Mouse (Mus musculus): ENCODE data around the gene Vps54. TPM values are rescaled to one million over a fixed set of nuclear protein-coding genes. Genes with fewer than 3 reads are reported as not detected.

The Vps54 gene
- total RNA-seq, 4 experiments from 2014 or later, result 26.8 to 31.2 (median 28.0) TPM

DNA sequence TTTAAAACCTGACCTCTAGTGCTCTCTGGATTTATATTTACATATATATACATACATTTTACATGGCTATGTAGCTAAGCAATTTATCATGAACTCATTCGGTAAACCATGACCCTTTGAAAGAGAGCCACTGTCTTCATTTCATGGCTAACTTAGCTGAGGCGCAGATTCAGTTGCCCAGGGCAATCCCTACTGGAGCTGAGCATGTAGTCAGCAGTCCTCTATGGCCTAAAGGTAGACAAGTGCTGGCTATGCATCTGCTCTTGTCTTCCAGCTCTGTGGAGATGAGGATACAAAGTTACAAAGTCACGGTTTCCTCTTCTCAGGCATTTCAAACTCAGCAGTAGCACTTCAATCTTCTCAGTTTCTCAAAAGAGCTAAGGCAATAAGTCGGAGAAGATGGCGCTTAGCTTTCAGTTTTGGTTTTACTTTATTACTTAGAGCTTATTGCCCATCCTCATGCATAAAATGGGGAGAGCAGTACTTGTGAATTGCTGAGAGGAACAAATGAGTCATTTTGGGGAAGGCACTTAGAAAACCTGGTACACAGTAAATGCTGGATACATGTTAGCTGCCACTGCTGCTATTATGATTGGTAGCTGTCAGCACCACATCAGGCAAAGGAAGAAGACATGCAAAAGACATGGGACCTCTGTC lies 93.7 kb downstream of the Vps54 start:
- DNase-seq (ENCODE audit: low spot score in 2 of 2), result no peak

DNA sequence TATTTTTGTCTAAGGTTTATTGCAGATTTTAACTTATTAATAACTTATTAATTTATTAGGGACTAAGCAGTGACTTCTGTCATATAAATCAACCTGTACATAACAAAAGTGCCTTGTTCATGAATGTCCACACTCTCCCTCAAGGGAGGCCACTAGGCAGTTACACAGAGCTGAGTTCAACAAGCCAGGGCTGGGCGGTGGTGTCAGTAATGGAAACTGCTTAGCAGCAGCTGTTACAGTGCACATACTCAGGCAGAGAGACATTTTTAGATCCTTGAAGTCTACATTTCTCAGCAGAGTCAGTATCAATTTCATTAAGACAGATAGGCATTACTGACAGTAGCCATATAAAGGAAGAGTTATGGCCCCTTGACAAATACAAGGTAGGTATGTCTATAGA lies 98.8 kb downstream of the Vps54 start:
- DNase-seq (ENCODE audit: low spot score in 2 of 2), result no peak

DNA sequence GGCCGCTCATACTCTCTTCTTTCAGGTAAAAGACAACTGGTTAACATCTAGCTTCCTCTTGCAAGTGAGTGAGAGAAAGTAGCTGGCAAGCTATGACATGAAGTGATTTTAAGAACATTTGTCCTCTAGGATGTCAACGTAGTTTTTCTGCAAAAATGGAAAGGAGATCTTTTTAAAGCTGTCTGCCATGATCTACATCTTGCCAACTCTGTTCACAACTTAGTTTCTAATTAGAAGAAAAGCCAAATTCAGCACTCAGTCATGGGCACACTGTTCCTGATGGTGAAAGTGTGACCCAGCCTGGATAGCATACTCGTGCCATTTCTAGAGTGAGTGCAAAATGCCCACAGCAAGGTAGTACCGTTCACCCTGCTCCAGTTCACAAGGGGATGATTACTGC lies 100.0 kb downstream of the Vps54 start:
- DNase-seq (ENCODE audit: low spot score in 2 of 2), result no peak

DNA sequence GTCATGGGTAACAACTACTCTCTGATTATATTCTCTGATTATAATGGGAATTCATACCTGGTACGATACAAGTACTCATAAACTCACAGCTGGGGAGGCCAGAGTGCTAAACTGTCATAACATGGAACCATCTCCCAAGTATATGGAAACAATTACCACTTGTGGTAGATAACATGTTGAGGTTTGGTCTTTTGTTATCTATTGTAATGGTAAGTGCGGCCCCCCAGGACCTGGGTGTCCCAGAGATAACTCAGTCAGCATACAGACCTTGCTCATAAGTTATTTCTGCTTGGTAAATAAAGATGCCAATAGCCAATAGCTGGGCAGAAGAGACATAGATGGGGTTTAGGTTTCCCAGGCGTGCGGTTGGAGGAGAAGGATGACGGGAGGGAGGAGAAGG lies 104.4 kb downstream of the Vps54 start:
- no peak for DNase-seq (ENCODE audit: low spot score in 2 of 2)

DNA sequence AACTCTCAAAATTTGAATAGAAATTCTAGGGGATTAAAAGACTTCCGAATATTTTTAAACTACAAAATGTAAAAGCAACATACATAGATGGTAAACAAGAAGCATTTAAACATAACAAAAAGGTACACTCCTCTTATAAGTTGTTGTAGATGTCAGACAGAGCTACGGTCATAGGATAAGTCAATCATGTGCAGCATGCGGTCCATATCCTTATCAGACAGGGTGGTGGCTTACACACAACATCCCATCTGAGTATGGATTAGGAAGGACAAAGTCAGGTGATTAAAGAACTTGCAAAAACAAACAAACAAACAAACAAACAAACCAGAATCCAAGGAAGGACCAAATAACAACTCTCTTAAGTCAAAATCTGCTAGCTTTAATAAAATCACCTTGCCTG lies 106.9 kb downstream of the Vps54 start:
- no peak for DNase-seq (ENCODE audit: low spot score in 2 of 2)

DNA sequence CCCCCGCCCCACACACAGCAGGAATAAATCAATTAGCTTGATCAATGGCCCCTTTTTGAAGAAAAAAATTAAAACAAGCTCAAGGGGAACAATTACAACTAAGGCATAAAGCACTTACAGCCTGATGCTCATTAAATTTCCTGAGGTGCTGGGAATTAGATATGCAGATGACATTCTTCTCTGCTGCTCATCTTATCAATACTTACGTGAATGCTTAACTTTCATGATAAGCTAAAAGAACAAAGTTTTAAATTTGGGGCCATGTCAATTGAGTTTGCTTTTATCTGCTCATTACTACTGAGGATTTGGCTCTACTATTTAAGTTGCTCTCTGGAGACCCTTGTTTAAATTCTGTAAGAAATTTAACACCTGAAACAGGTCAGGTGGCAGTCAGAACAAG lies 109.8 kb downstream of the Vps54 start:
- DNase-seq (ENCODE audit: low spot score in 2 of 2), result no peak

DNA sequence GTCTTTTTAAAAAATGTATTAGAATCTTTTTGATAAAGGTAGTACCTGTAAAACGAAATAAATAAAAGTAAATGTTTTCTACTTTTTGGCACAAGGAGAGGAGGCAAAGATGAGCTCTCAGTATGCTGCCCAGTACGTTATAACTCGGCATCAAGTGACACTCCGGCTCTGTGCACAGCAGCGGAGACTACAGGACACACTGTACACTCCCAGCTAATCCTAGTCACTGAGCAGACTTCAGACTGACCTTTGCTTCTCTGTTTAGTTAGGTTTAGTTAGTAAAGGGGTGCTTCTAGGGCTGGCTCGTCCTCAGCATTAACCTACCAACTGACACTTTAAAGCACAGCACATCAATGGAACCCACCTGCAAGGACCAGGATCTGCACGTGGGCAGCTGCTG lies 112.2 kb downstream of the Vps54 start:
- DNase-seq (ENCODE audit: low spot score in 2 of 2), result no peak

DNA sequence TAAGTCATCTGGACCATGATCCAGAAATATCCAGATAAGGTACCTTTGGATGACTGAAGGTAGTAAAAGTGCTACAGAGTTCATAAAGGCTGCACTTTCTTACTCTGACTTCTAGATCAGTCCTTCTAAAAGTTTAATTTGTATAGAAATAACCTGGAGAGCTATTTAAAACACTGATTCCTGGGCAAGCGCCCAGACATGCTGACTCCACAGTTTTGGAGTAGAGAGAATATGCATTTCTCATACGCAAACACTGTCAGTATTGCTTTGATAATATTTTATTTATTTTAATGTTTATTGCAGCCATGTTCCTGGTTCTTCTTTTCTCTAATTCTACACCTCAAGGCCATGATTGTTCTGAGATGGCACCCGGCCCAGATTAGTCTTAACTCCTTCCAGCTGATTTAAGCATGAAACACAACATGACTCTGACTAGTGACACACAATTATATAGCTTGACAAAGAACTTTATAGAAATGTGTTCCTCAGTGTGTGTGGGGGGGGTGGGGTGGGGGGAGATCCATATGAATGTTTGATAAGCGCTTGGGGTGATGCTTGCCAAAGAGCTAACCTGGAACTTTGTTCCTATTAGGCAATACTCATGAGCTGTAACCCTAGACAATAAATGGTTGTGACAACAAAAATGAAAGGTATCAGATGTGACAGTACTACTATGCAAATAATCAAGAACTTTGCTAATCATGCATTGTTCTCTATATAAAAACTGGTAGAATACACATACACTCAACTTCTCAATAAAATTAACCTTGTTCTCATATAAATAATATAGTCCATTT lies 124.3 kb downstream of the Vps54 start:
- DNase-seq (ENCODE audit: low spot score in 2 of 2), result no peak

DNA sequence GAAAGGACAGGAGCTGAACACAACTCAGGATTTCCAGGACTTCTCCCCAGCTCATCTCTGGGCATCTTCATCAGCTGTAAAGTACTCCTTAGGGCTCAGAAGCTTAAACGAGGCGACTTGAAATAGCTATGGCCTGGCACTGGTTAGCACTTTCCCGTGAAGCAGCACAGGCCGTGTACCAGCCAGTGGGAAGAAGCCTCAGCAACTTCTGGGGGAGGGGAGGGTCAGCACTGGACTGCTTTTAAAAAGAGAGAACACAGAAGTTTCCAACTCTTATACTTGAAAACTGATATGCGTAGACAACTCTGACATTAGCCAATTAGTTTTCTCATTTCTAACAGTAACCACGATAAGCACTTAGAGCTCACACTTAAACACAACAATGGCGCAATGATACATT lies 129.4 kb downstream of the Vps54 start:
- no peak for DNase-seq (ENCODE audit: low spot score in 2 of 2)

DNA sequence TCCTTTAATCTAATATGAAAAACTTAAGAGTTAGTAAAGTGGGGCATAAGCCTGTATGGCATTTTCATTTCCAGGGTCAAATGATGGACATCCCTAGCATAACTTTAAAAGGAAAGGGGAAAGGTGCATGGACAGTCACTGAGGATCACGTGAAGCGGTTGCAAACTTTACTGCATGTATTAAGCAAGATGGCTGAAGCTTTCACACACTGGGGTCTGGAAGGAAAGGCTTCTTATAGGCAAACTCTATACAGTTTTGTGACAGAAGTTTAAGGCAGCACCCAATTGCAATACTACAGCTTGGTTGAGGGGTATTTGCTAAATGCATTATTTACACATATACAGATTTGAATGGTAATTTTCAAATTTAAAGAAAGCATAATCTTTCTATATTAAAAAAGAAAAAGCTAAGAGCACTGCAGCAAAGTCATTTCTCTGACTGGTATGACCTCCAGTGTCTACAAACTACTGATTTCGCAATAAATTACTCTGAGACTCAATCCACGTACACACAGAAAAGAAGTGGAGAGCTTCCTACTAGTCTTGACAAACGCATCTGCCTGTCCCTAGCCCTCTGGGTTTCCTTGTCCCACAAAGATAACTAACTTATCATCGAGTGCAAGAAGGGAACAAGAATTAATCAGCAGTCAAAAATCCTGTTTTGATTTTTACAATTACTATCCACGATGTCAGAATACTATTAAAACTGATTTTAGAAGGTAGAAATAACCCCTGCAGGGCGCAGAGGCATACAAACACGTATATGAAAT lies 130.4 kb downstream of the Vps54 start:
- no peak for DNase-seq (ENCODE audit: low spot score in 2 of 2)

DNA sequence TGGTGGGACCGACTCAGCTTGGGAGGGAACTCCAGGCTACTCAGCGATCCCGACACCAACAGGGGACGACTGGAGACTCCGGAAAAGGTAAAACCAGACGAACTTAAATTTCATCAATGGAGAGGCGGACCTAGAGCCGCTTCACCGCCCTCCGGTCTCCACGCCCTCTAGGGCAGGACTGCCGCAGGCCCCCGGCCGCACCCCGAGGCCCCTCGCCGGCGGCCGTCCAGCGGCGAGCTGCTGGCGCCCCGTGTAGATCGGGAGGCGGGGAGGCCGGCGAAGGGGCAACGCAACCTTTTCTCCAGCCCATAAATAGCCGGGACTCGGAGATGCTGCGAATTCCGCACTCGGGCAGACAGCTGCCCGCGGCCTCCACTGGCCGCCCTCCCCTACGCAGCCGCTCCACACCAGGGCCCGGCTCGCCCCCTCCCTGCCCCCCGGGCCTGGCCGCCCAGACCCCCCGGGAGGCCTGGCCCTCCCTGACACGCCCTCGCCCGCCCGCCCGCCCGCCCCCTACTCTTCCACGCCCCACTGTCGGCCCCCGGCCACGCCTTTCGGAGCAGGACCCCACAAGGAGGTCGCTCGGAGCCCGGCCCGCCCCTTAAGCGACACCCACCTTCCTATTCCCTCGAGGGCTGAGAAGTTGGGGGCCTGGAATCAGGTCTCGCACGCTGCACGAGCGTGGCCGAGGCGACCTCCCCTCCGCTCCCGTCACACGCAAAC lies 131.5 kb downstream of the Vps54 start:
- peak; percentile 35 to 69 for DNase-seq (ENCODE audit: low spot score in 2 of 2)

Small RNAs within 50 kb of the gene (microRNA-seq; reads per million reads assigned to microRNA genes)
- gene Mir1933, result 0 reads per million in 2 experiments

Other genes starting within 250 kb of the Vps54 start
- gene Peli1, start 148.0 kb upstream of the Vps54 start, total RNA-seq (2022), result 10 to 100 TPM; 36.7 to 41.5 (median 37.7) TPM
- 10 to 100 TPM; 68.6 to 83.5 (median 78.2) TPM for gene Ugp2, start 131.9 kb downstream of the Vps54 start, total RNA-seq (2022)

Data from left cerebral cortex, adult 8-10 months (tissue).